Mouse (Mus musculus) midbrain, embryonic 12.5 days (tissue): ENCODE measurements around the gene Adgb. TPM values are rescaled to one million over a fixed set of nuclear protein-coding genes. Genes with fewer than 3 reads are reported as not detected.
A peak's percentile ranks its signal among the peaks of the same experiment; 100 is the strongest.

ENCODE experiments used
- ATAC-seq: fragments of 200-750 bp; cut with Nextera tagmentation; 2 replicates; pipeline ENCODE4 v1.8.0; 2017; ENCODE audit warnings: low read depth, moderate TSS enrichment, moderate library complexity; ENCODE audit not compliant: low FRiP score
- H3K27ac ChIP-seq: fragments of 300-500 bp; sonication (generic); replicated peaks from 2 replicates; pipeline ENCODE4 v1.5.1; 2016; ENCODE audit warnings: mild to moderate bottlenecking
- H3K27me3 ChIP-seq: fragments of 300-500 bp; sonication (generic); 2 replicates; pipeline ENCODE4 v1.6.1; 2016; ENCODE audit warnings: mild to moderate bottlenecking
- H3K36me3 ChIP-seq: fragments of 300-500 bp; sonication (generic); 2 replicates; pipeline ENCODE4 v1.6.1; 2016
- H3K4me1 ChIP-seq: fragments of 300-500 bp; sonication (generic); 2 replicates; pipeline ENCODE4 v1.6.1; 2016
- H3K4me2 ChIP-seq: fragments of 300-500 bp; sonication (generic); replicated peaks from 2 replicates; pipeline ENCODE4 v1.6.1; 2016; ENCODE audit warnings: mild to moderate bottlenecking, moderate library complexity
- H3K4me3 ChIP-seq: fragments of 300-500 bp; sonication (generic); 2 replicates; pipeline ENCODE4 v1.5.1; 2016; ENCODE audit warnings: mild to moderate bottlenecking
- H3K9ac ChIP-seq: fragments of 300-500 bp; sonication (generic); replicated peaks from 2 replicates; pipeline ENCODE4 v1.6.1; 2016; ENCODE audit warnings: mild to moderate bottlenecking, moderate library complexity
- H3K9me3 ChIP-seq: fragments of 300-500 bp; sonication (generic); 2 replicates; pipeline ENCODE4 v1.6.1; 2016; ENCODE audit warnings: mild to moderate bottlenecking
- WGBS: fragments of 180-500 bp; shearing (Covaris S2); methylation state at CpG from one replicate; pipeline ENCODE4 v1.1.7; 2016; 5-methylcytosine and 5-hydroxymethylcytosine counted together
- polyA plus RNA-seq: library from polyadenylated mRNA; unstranded; fragments of >200 nt; fragmentation: Nextera tagmentation; extraction: Ambion mirVana; gene quantifications from 2 replicates; pipeline ENCODE4 v1.2.1, GENCODE M21; 2016

The Adgb gene
- polyA plus RNA-seq, 1 experiment from 2014 or later = 0.11 TPM

- Histone ChIP-seq H3K27me3 (no peaks in the 10 kb centered on the region), H3K4me1 (peaks cover 5% of the 10 kb centered on the region), H3K4me3 (no peak overlapping the region), H3K36me3 (no peaks in the 10 kb centered on the region), H3K4me2 (no peak overlapping the region), H3K9ac (no peak overlapping the region), H3K9me3 (no peaks in the 10 kb centered on the region), H3K27ac (no peak overlapping the region)
- ATAC-seq = no peak
- WGBS = 90% methylated on average over 2 of the region's 2 CpGs
Observed at GRCm38 (mm10) chr10:10325560-10325959, 146.6 kb downstream of the Adgb start.

DNA sequence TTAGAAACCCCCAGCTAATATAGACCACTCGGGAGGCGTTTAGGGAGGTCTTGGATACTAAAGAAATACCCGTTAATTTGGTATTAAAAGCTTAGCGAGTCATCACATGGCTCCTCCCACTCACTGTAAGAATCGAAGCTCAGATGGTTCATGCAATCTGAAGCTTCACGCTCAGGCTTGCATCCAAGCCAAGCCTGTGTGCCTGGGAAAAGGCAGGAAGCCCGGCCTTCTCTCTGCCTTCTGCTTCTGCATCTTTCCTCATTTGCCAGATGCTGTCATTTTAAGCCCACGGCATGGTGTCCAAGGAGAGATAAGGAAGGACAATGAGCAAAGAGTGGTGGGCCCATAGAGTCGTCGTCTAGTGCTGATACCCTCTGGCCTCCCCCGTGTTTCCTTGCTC is 149.2 kb downstream of the Adgb start:
- no peaks in the 10 kb centered on the region for H3K36me3 ChIP-seq
- no peaks in the 10 kb centered on the region for H3K9me3 ChIP-seq
- no peak overlapping the region for H3K9ac ChIP-seq
- H3K4me1 ChIP-seq = peaks cover 9% of the 10 kb centered on the region
- no peak for ATAC-seq
- H3K27me3 ChIP-seq = no peaks in the 10 kb centered on the region
- no peak overlapping the region for H3K4me3 ChIP-seq
- H3K4me2 ChIP-seq = no peak overlapping the region
- WGBS = 85% methylated on average over 11 of the region's 11 CpGs
- no peak overlapping the region for H3K27ac ChIP-seq

GRCm38 (mm10) chr10:10321119-10321781 is 150.9 kb downstream of the Adgb start:
- H3K36me3 ChIP-seq = no peaks in the 10 kb centered on the region
- no peak overlapping the region for H3K4me3 ChIP-seq
- peak overlapping the region; percentile 37; the same call in 1 of the 2 replicates for H3K9ac ChIP-seq
- peaks cover 9% of the 10 kb centered on the region for H3K4me1 ChIP-seq
- H3K27ac ChIP-seq = no peak overlapping the region
- no peaks in the 10 kb centered on the region for H3K27me3 ChIP-seq
- peak; percentile 97 for ATAC-seq
- H3K9me3 ChIP-seq = no peaks in the 10 kb centered on the region
- H3K4me2 ChIP-seq = peak overlapping the region; percentile 51
- 6% methylated on average over 20 of the region's 20 CpGs for WGBS

- Histone ChIP-seq H3K9me3 (no peaks in the 10 kb centered on the region), H3K9ac (0 out of 2 replicates have a peak overlapping the region, but pooled peaks have one; percentile 37), H3K36me3 (no peaks in the 10 kb centered on the region), H3K4me3 (0 out of 2 replicates have a peak overlapping the region, but pooled peaks have one; percentile 3), H3K4me1 (peaks cover 9% of the 10 kb centered on the region), H3K27ac (no peak overlapping the region), H3K27me3 (no peaks in the 10 kb centered on the region), H3K4me2 (peak overlapping the region; percentile 51)
- peak; percentile 68 for ATAC-seq
- WGBS = 31% methylated on average over 10 of the region's 10 CpGs
Observed at GRCm38 (mm10) chr10:10320364-10321083, 151.6 kb downstream of the Adgb start.

DNA sequence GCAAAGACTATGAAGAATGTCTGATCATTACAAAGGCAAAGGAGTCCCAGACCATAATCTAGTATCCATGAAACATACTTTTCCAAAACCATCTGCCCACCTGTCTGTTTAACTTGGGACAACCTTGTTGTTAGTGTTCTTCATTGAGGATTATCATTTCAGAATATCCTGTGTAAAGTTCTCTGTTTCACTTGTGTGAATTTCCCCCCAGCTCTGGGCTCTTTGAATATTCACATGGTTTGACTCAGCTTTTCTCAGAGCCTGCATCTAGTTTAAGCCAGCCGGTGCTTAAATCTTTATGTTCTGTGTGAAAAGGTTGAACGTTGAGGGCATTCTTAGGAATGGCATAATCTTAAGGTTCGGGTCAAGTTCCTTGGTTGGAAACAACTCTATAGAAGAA is 154.0 kb downstream of the Adgb start:
- no peak for ATAC-seq
- Histone ChIP-seq H3K9me3 (no peaks in the 10 kb centered on the region), H3K4me3 (no peak overlapping the region), H3K27me3 (no peaks in the 10 kb centered on the region), H3K4me1 (peaks cover 9% of the 10 kb centered on the region), H3K4me2 (no peak overlapping the region), H3K36me3 (no peaks in the 10 kb centered on the region), H3K27ac (no peak overlapping the region), H3K9ac (no peak overlapping the region)
- 71% methylated on average over 3 of the region's 3 CpGs for WGBS

DNA sequence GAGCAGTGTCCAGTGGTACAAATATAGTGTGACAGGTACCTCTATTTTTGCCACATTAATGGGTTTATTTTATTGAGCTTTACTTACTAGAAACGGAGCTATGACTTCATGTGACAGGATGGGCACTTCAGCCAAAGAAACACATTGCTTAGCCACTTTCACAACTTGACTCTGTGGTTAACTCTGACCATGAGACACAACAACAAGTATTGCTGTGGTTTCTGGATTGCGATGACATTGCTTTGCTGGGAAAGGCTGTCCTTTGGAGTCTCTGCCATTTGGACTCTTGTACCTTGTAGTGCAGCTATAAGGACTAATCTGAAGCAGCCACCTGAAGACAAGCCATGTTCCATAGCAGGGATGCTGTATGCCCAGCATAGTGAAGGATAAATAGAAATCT is 156.5 kb downstream of the Adgb start:
- 84% methylated on average over 2 of the region's 2 CpGs for WGBS
- Histone ChIP-seq H3K27ac (no peak overlapping the region), H3K27me3 (no peaks in the 10 kb centered on the region), H3K4me2 (no peak overlapping the region), H3K9ac (no peak overlapping the region), H3K4me1 (peaks cover 5% of the 10 kb centered on the region), H3K4me3 (no peak overlapping the region), H3K9me3 (no peaks in the 10 kb centered on the region), H3K36me3 (no peaks in the 10 kb centered on the region)
- ATAC-seq = no peak

- no peak for ATAC-seq
- no peak overlapping the region for H3K9ac ChIP-seq
- H3K27ac ChIP-seq = no peak overlapping the region
- WGBS = 87% methylated on average over 5 of the region's 5 CpGs
- no peak overlapping the region for H3K4me2 ChIP-seq
- no peak overlapping the region for H3K4me3 ChIP-seq
- no peaks in the 10 kb centered on the region for H3K4me1 ChIP-seq
- H3K36me3 ChIP-seq = no peaks in the 10 kb centered on the region
- H3K27me3 ChIP-seq = no peaks in the 10 kb centered on the region
- no peaks in the 10 kb centered on the region for H3K9me3 ChIP-seq
Observed at GRCm38 (mm10) chr10:10314521-10314920, 157.6 kb downstream of the Adgb start.

GRCm38 (mm10) chr10:10309877-10310426 is 162.2 kb downstream of the Adgb start:
- WGBS = 85% methylated on average over 8 of the region's 8 CpGs
- Histone ChIP-seq H3K4me3 (no peak overlapping the region), H3K36me3 (no peaks in the 10 kb centered on the region)

GRCm38 (mm10) chr10:10309056-10309455 is 163.1 kb downstream of the Adgb start:
- Histone ChIP-seq H3K27ac (no peak overlapping the region), H3K27me3 (no peaks in the 10 kb centered on the region), H3K4me1 (no peaks in the 10 kb centered on the region), H3K9me3 (no peaks in the 10 kb centered on the region), H3K36me3 (no peaks in the 10 kb centered on the region), H3K9ac (no peak overlapping the region), H3K4me3 (no peak overlapping the region), H3K4me2 (no peak overlapping the region)
- WGBS = 77% methylated on average over 4 of the region's 4 CpGs
- ATAC-seq = no peak

More at GRCm38 (mm10) chr10:10309877-10310426, 162.2 kb downstream of the Adgb start:
- H3K9me3 ChIP-seq = no peaks in the 10 kb centered on the region
- no peak overlapping the region for H3K4me2 ChIP-seq
- H3K27ac ChIP-seq = no peak overlapping the region
- H3K9ac ChIP-seq = no peak overlapping the region
- no peak for ATAC-seq
- H3K27me3 ChIP-seq = no peaks in the 10 kb centered on the region
- H3K4me1 ChIP-seq = no peaks in the 10 kb centered on the region

DNA sequence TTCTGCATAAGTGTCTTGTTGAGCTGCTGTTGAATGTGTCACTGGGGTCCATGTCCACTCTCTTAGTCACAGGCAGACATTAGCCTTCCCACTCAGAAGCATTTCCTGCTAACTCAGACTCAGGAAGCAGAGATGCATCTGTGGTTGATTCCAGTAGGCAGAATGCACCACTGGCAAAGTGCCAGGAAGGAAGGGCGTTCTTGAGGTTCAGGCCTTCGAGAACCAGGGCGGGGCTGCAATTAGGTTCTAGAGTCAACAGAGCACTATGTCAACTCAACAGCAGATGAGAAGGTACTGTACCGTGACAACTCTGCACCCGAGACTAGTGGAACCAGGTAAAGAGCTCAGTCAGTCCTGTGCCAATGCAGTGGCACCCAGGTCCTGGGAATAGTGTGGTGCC is 164.7 kb downstream of the Adgb start:
- H3K4me2 ChIP-seq = no peak overlapping the region
- H3K9me3 ChIP-seq = no peaks in the 10 kb centered on the region
- no peak overlapping the region for H3K4me3 ChIP-seq
- H3K9ac ChIP-seq = no peak overlapping the region
- no peaks in the 10 kb centered on the region for H3K27me3 ChIP-seq
- H3K27ac ChIP-seq = no peak overlapping the region
- no peaks in the 10 kb centered on the region for H3K4me1 ChIP-seq
- no peaks in the 10 kb centered on the region for H3K36me3 ChIP-seq
- 86% methylated on average over 5 of the region's 5 CpGs for WGBS
- ATAC-seq = no peak

GRCm38 (mm10) chr10:10304370-10304769 is 167.8 kb downstream of the Adgb start:
- peaks cover 4% of the 10 kb centered on the region; the same call in 1 of the 2 replicates for H3K4me1 ChIP-seq
- no peak overlapping the region for H3K27ac ChIP-seq
- H3K9me3 ChIP-seq = no peaks in the 10 kb centered on the region
- H3K9ac ChIP-seq = no peak overlapping the region
- H3K27me3 ChIP-seq = no peaks in the 10 kb centered on the region
- H3K4me3 ChIP-seq = no peak overlapping the region
- H3K36me3 ChIP-seq = no peaks in the 10 kb centered on the region
- ATAC-seq = no peak
- H3K4me2 ChIP-seq = no peak overlapping the region
- 89% methylated on average over 4 of the region's 4 CpGs for WGBS

- WGBS = 9% methylated on average over 4 of the region's 4 CpGs
- H3K36me3 ChIP-seq = no peaks in the 10 kb centered on the region
- H3K9ac ChIP-seq = no peak overlapping the region
- no peak overlapping the region for H3K4me3 ChIP-seq
- H3K9me3 ChIP-seq = no peaks in the 10 kb centered on the region
- no peak for ATAC-seq
- H3K4me1 ChIP-seq = peaks cover 4% of the 10 kb centered on the region; the same call in 1 of the 2 replicates
- no peak overlapping the region for H3K4me2 ChIP-seq
- H3K27me3 ChIP-seq = no peaks in the 10 kb centered on the region
- no peak overlapping the region for H3K27ac ChIP-seq
Observed at GRCm38 (mm10) chr10:10301692-10302091, 170.4 kb downstream of the Adgb start.
